Mouse (Mus musculus): ENCODE measurements around the gene Crym.
A peak's percentile ranks its signal among the peaks of the same experiment; 100 is the strongest.

Gene Crym

GRCm38 (mm10) chr7:120201771-120202170, at the start of gene Crym:
Gene Crym, minus strand, starts transcription at chr7:120202111.
- no peak for DNase-seq

- peak; percentile 13 for DNase-seq
Measured at GRCm38 (mm10) chr7:120241092-120241491, 39.2 kb upstream of the Crym start.

GRCm38 (mm10) chr7:120228541-120228940, 26.6 kb upstream of the Crym start:
- no peak for DNase-seq

- no peak for DNase-seq
Measured at GRCm38 (mm10) chr7:120205989-120206388, 4.1 kb upstream of the Crym start.

GRCm38 (mm10) chr7:120203789-120204188, 1.9 kb upstream of the Crym start, which contains the start of gene Abca14:
Gene Abca14, plus strand, starts transcription at chr7:120203961.
- DNase-seq = peak; percentile 62

- no peak for DNase-seq
Measured at GRCm38 (mm10) chr7:120201231-120201744, 623 bp downstream of the Crym start.

GRCm38 (mm10) chr7:120195207-120195606, 6.7 kb downstream of the Crym start:
- no peak for DNase-seq

GRCm38 (mm10) chr7:120192816-120193215, 9.1 kb downstream of the Crym start:
- DNase-seq = no peak

GRCm38 (mm10) chr7:120192207-120192606, 9.7 kb downstream of the Crym start:
- DNase-seq = no peak

GRCm38 (mm10) chr7:120190150-120190665, 11.7 kb downstream of the Crym start:
- no peak for DNase-seq

- no peak for DNase-seq
Measured at GRCm38 (mm10) chr7:120189369-120190149, 12.4 kb downstream of the Crym start.

- no peak for DNase-seq
Measured at GRCm38 (mm10) chr7:120188946-120189345, 13.0 kb downstream of the Crym start.

- no peak for DNase-seq
Measured at GRCm38 (mm10) chr7:120182891-120183290, 19.0 kb downstream of the Crym start.

- no peak for DNase-seq
Measured at GRCm38 (mm10) chr7:120181401-120182230, 20.3 kb downstream of the Crym start.

- DNase-seq = no peak
Measured at GRCm38 (mm10) chr7:120180547-120180946, 21.4 kb downstream of the Crym start.

- no peak for DNase-seq
Measured at GRCm38 (mm10) chr7:120178935-120179334, 23.0 kb downstream of the Crym start.

- no peak for DNase-seq
Measured at GRCm38 (mm10) chr7:120177611-120178010, 24.3 kb downstream of the Crym start.

GRCm38 (mm10) chr7:120174723-120175504, 27.0 kb downstream of the Crym start:
- no peak for DNase-seq

- DNase-seq = no peak
Measured at GRCm38 (mm10) chr7:120173603-120174244, 28.2 kb downstream of the Crym start, which contains the start of gene Anks4b. Gene Anks4b, plus strand, starts transcription at chr7:120173858.

GRCm38 (mm10) chr7:120172188-120172700, 29.7 kb downstream of the Crym start:
- DNase-seq = no peak

GRCm38 (mm10) chr7:120163581-120164251, 38.2 kb downstream of the Crym start:
- no peak for DNase-seq

Data from thymus, postnatal 4 days (tissue).